Mouse (Mus musculus): ENCODE measurements around the gene Tmub1.

DNA sequence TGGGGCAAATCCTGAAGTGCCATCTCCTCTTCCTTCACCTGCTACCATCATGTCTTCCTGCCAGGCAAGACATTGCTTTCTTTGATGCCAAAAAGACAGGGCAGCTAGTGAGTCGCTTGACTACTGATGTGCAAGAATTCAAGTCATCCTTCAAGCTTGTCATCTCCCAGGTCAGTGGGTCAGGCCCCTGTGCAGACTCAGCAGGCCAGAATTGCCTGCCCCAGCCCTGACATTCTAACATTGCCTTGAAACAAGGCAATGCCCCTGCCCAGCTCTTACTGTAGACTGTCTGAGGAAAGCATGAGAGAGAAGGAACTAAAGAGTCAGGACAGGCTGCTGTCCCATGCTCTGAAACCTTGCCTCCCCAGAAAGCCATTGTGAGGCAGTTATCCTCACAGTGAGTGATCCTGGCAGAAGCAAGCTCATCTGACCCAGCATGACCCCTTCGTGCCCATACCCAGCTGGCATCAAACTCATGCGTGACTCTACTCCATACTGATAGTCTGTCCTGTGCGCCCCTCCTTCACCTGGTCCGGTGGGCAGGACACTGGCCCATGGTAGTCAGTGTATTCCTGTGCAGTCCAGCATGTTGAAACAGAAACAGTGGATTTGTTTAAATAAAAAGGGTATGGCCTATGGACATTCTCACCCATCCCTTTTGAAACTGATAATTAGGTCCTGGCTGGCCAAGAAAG is 46.6 kb downstream of the Tmub1 start:
- TF ChIP-seq POLR2A (IDR thresholded peaks at IDR 0.05; ENCODE audit: low read depth, low read length) (no peak), CTCF (IDR thresholded peaks at IDR 0.05; ENCODE audit: extremely low read depth, insufficient read depth, insufficient read length, insufficient replicate concordance) (no peak)
